Mouse (Mus musculus) left cerebral cortex, adult 2 months (tissue): ENCODE measurements around the gene Mbtps2. TPM values are rescaled to one million over a fixed set of nuclear protein-coding genes. Genes with fewer than 3 reads are reported as not detected.

Source experiments
- DNase-seq, 2 experiments: peaks; one replicate each; pipeline ENCODE4 v3.0.0; 2021 to 2022; ENCODE audit warnings: low spot score in 2 of 2, mixed read lengths in 1 of 2; ENCODE audit errors: extremely low spot score in 1 of 2
- H3K27ac ChIP-seq: fragments of 200-600 bp; 2 replicates; pipeline ENCODE4 v1.8.1; 2022
- H3K4me3 ChIP-seq: fragments of 200-600 bp; 2 replicates; pipeline ENCODE4 v1.8.1; 2022
- CTCF ChIP-seq: fragments of 200-600 bp; IDR thresholded peaks from 2 replicates; pipeline ENCODE4 v1.8.1; 2022; ENCODE audit warnings: antibody characterized with exemption, mild to moderate bottlenecking, moderate library complexity
- intact Hi-C: fragments of 180-260 bp; cut with DNase I; formaldehyde crosslinking; loops from one replicate; pipeline ENCODE4 v1.15.1; 2025
- total RNA-seq, 2 experiments: library from RNA; stranded (reverse); gene quantifications; 2 replicates each; pipeline ENCODE4 v1.2.3; 2021

Mbtps2 gene
- total RNA-seq, 2 experiments from 2014 or later = 25.3 to 31.7 TPM

- Histone ChIP-seq H3K27ac (no peak overlapping the region), H3K4me3 (no peak overlapping the region)
- no peak for TF ChIP-seq CTCF
- intact Hi-C loops = no loop called here
- DNase-seq = no peak
These were observed 98.5 kb downstream of the Mbtps2 start for GRCm38 (mm10) chrX:157500004-157500403.

DNA sequence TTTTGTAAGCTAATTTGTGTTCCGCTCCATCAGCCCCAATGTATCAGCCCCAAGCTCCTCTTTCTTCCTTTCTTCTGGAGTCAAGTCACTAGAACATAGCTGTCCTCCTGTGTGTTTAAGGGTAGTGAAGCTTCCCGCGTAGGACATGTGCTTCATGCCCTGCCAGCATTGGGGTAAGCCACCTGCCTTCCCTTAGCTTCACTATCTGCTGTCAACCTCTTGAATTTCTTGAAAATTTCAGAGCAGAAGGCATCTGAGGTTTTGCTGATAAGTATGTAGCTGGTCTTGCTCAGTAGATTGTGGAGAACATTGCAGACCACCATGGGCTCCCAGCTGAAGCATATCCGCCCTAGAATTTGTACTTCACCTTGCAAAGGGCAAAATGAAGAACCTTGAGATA lies 105.4 kb downstream of the Mbtps2 start:
- TF ChIP-seq CTCF = no peak
- intact Hi-C loops = loop anchor here (10.0 kb wide), 1 partner anchor 102 kb away; the partner anchor contains the start of gene Mbtps2
- Histone ChIP-seq H3K4me3 (no peak overlapping the region), H3K27ac (no peak overlapping the region)
- no peak for DNase-seq

- Histone ChIP-seq H3K27ac (peak within 1 kb of the TSS; percentile 71), H3K4me3 (peak within 1 kb of the TSS; percentile 46)
- no peak for TF ChIP-seq CTCF
- intact Hi-C loops = loop anchor here (10.0 kb wide), 1 partner anchor 103 kb away; the partner anchor contains the start of gene Mbtps2
- DNase-seq = peak; percentile 45 to 50
These were observed 106.4 kb downstream of the Mbtps2 start, which contains the start of gene Sms for GRCm38 (mm10) chrX:157491944-157492726. Gene Sms (minus strand): TSS chrX:157492287.

DNA sequence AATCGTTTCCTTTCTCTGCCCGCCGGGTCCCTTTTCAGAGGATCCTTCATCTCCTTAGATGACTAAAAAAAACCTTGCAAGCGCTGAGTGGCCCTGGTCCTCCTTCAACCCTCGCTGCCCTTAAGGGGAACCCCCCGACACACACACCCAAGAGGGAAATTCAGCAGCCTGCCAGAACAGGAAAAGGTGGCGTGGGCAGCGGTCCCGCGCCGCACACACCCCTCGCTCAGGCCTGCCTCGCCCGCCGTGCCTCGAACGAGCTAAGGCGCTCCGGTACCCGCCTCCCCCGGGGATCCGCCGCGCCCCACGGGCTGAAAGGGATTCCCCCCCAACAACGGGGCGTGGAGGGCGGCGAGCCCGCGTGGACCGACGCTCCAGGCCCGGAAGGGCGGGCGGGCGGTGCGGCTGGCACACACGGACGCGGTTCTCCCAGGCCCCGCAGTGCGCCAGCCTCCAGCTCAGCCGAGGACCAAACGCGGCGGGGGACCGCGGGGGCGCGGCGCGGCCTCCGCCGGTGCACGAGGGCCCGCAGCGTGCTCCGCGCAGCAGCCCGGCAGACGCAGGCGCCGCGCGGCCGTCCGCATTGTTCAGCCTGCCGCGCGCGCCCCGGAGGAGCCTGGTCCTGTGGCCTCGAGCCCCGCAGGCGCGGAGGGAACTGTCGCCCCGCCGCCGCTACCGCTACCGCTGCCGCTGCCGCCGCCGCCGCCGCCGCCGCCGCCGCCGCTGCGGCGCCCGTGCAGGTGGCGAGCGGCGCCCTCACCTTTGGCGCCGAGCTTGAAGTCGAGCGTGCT lies 107.2 kb downstream of the Mbtps2 start:
- Histone ChIP-seq H3K27ac (peak overlapping the region; percentile 71), H3K4me3 (peak overlapping the region; percentile 46)
- intact Hi-C loops = loop anchor here (10.0 kb wide), 1 partner anchor 103 kb away; the partner anchor contains the start of gene Mbtps2
- DNase-seq = peak; percentile 37 to 40
- TF ChIP-seq CTCF = no peak

GRCm38 (mm10) chrX:157490769-157491144 lies 107.8 kb downstream of the Mbtps2 start:
- intact Hi-C loops = loop anchor here (10.0 kb wide), 1 partner anchor 104 kb away; the partner anchor contains the start of gene Mbtps2
- peak; percentile 10 to 12 for DNase-seq
- Histone ChIP-seq H3K4me3 (peak overlapping the region; percentile 46), H3K27ac (peak overlapping the region; percentile 71; the same call in 1 of the 2 replicates)
- TF ChIP-seq CTCF = no peak

- intact Hi-C loops = loop anchor here (10.0 kb wide), 2 partner anchors 105 to 1435 kb away; partner anchors contain the start of gene Mbtps2
- TF ChIP-seq CTCF = no peak
- no peak overlapping the region for H3K27ac ChIP-seq
- no peak for DNase-seq
- peak overlapping the region; percentile 46 for H3K4me3 ChIP-seq
These were observed 108.4 kb downstream of the Mbtps2 start for GRCm38 (mm10) chrX:157489871-157490721.

- H3K27ac ChIP-seq = no peak overlapping the region
- intact Hi-C loops = loop anchor here (10.0 kb wide), 1 partner anchor 1436 kb away; no protein-coding TSS in a partner anchor
- DNase-seq = no peak
- no peak for TF ChIP-seq CTCF
- no peak overlapping the region for H3K4me3 ChIP-seq
These were observed 109.7 kb downstream of the Mbtps2 start for GRCm38 (mm10) chrX:157488831-157489230.

- intact Hi-C loops = loop anchor here (10.0 kb wide), 1 partner anchor 1438 kb away; no protein-coding TSS in a partner anchor
- Histone ChIP-seq H3K4me3 (no peak overlapping the region), H3K27ac (no peak overlapping the region)
- peak; percentile 14 to 19 for DNase-seq
- peak; percentile 56 for TF ChIP-seq CTCF
These were observed 111.8 kb downstream of the Mbtps2 start for GRCm38 (mm10) chrX:157486765-157487164.

Other genes with a start within 250 kb of the Mbtps2 start
- gene Phex, start 183.4 kb downstream of the Mbtps2 start, total RNA-seq = under 1 TPM; 0.41 to 0.56 TPM
- 10 to 100 TPM; 68.3 to 81.5 TPM for gene Sms, start 106.4 kb downstream of the Mbtps2 start, total RNA-seq
- 1 to 10 TPM in 1 of 2 experiments, not detected in 1; 1.2 TPM for gene Yy2, start 29.7 kb downstream of the Mbtps2 start, total RNA-seq
- not detected for gene Smpx, start 100.2 kb upstream of the Mbtps2 start, total RNA-seq
- gene Klhl34, start 219.7 kb upstream of the Mbtps2 start, total RNA-seq = under 1 TPM in 1 of 2 experiments, not detected in 1; 0.16 TPM